In the genomic region with DNA sequence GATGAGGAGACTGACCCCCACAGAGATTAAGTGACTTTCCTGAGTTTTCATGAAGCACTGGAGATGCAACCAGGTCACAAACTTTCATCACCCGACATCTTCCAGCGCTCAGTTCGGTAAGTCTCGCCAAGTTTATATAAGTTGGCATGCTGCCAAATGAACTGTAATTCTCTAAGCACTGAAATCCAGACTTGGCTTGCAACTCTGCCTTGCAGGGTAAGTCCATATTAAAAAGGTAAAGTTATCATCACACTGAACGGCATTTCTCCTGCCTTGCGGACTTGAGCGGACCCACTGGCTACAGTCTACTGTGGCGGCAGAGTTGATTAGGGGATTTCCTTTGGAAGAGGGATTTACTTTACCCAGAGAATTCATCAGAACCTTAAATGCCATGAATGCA, we compare ENCODE assay signal across 15 mouse cellular contexts. TPM values are rescaled to one million over a fixed set of nuclear protein-coding genes. Genes with fewer than 3 reads are reported as not detected.
DNase-seq lines count a peak whose midpoint lies in the region; ATAC-seq and TF ChIP-seq lines count a peak whose summit lies in the region.
"Had no signal": no experiment of that assay in that cellular context is flagged by ENCODE, and none has a peak within 500 bp of the region (broad histone marks: within the 10 kb centered on the region; RNA-seq: fewer than 3 reads in every experiment).

No protein-coding gene starts in this region.

- no peak overlapping the region for H3K4me3 ChIP-seq in kidney, embryonic 14.5 days (ENCODE audit: low read length)
- no peak overlapping the region for H3K4me3 ChIP-seq in limb, embryonic 13.5 days
- H3K4me3 ChIP-seq in left cerebral cortex, adult 2 months = no peak overlapping the region
- H3K4me3 ChIP-seq: midbrain, embryonic 12.5 days; neural tube, embryonic 12.5 days had no signal

- H3K9me3 ChIP-seq in kidney, embryonic 14.5 days (ENCODE audit: control insufficient read depth, low read length) = no peaks in the 10 kb centered on the region
- no peaks in the 10 kb centered on the region for H3K9me3 ChIP-seq in limb, embryonic 13.5 days
- H3K9me3 ChIP-seq: midbrain, embryonic 12.5 days; neural tube, embryonic 12.5 days had no signal

- H3K9ac ChIP-seq in kidney, embryonic 14.5 days (ENCODE audit: low read depth, low read length) = no peak overlapping the region
- no peak overlapping the region for H3K9ac ChIP-seq in limb, embryonic 13.5 days
- H3K9ac ChIP-seq: liver, embryonic 14.5 days; midbrain, embryonic 12.5 days; neural tube, embryonic 12.5 days had no signal

- H3K27me3 ChIP-seq in kidney, embryonic 14.5 days (ENCODE audit: control insufficient read depth, insufficient read depth, low read length) = peaks cover 13% of the 10 kb centered on the region
- H3K27me3 ChIP-seq in limb, embryonic 13.5 days = peaks cover 26% of the 10 kb centered on the region

- H3K4me2 ChIP-seq in kidney, embryonic 14.5 days (replicated peaks; ENCODE audit: low read depth, low read length) = no peak overlapping the region
- H3K4me2 ChIP-seq in limb, embryonic 13.5 days (replicated peaks) = no peak overlapping the region
- H3K4me2 ChIP-seq: midbrain, embryonic 12.5 days; neural tube, embryonic 12.5 days had no signal

- 63% methylated on average over 8 of the region's 8 CpGs for WGBS in kidney, embryonic 14.5 days
- 32% methylated on average over 8 of the region's 8 CpGs for WGBS in limb, embryonic 13.5 days

- intact Hi-C loops in left cerebral cortex, adult 2 months (cut with DNase I) = loop anchor here (2.0 to 10.0 kb wide), 3 partner anchors 123 to 435 kb away; no protein-coding TSS in a partner anchor

- peak; percentile 15 to 27 for DNase-seq in cerebellum, postnatal 10 days
- DNase-seq in cerebellum, postnatal 4 days (ENCODE audit: low spot score in 2 of 2) = no peak
- DNase-seq in kidney, postnatal 14 days = peak; percentile 3
- peak; percentile 19 for DNase-seq in Muller cell, postnatal 12 days (ENCODE audit: inconsistent ontology term)
- DNase-seq in left cerebral cortex, adult 2 months (ENCODE audit: extremely low spot score in 1 of 2, low spot score in 2 of 2) = no peak
- no peak for DNase-seq in thymus, postnatal 4 days
- DNase-seq: adrenal gland, postnatal 36 days; heart, adult 18-20 months; thymus, postnatal 36 days had no signal

- ATAC-seq in kidney, embryonic 14.5 days (ENCODE audit: low FRiP score, low TSS enrichment) = no peak
- peak; percentile 75 for ATAC-seq in limb, embryonic 13.5 days (ENCODE audit: low FRiP score, low read depth)
- ATAC-seq: Patski had no signal

- no peaks in the 10 kb centered on the region for H3K36me3 ChIP-seq in kidney, embryonic 14.5 days (ENCODE audit: control insufficient read depth, insufficient read depth, low read length)
- no peaks in the 10 kb centered on the region for H3K36me3 ChIP-seq in limb, embryonic 13.5 days
- H3K36me3 ChIP-seq: midbrain, embryonic 12.5 days; neural tube, embryonic 12.5 days had no signal

- no peak for TF ChIP-seq CTCF in left cerebral cortex, adult 2 months (IDR thresholded peaks at IDR 0.05)

- no peak overlapping the region for H3K27ac ChIP-seq in kidney, embryonic 14.5 days (ENCODE audit: low read depth, low read length)
- H3K27ac ChIP-seq in limb, embryonic 13.5 days = no peak overlapping the region
- H3K27ac ChIP-seq in left cerebral cortex, adult 2 months = no peak overlapping the region
- H3K27ac ChIP-seq: liver, embryonic 14.5 days; midbrain, embryonic 12.5 days; neural tube, embryonic 12.5 days had no signal

- H3K4me1 ChIP-seq in kidney, embryonic 14.5 days (ENCODE audit: control insufficient read depth, insufficient read depth, low read length) = no peaks in the 10 kb centered on the region
- 0 out of 2 replicates have a peak, but pooled peaks cover 7% of the 10 kb centered on the region for H3K4me1 ChIP-seq in limb, embryonic 13.5 days

RNA-seq across cellular contexts. Expression of a gene that starts 4.7 kb away (rescaled TPM):
- polyA plus RNA-seq in kidney, embryonic 14.5 days (2014; fragmentation: Nextera tagmentation; extraction: Ambion mirVana) = 0.61 and 1.4 TPM in 2 replicates
- 3.5 and 4.1 TPM in 2 replicates for polyA plus RNA-seq in limb, embryonic 13.5 days (2015; fragmentation: Nextera tagmentation; extraction: Ambion mirVana)
- total RNA-seq in left cerebral cortex, adult 2 months (2021) = 10 to 100 TPM; 55.1 to 56.0 TPM

Comparison
In these comparisons a context has a peak if more than half of its experiments do, and no peak if none do; other contexts are left out.
1. DNase-seq: peak in cerebellum, postnatal 10 days (2 of 2), kidney, postnatal 14 days (single experiment) and Muller cell, postnatal 12 days (single experiment); none in cerebellum, postnatal 4 days (0 of 2), left cerebral cortex, adult 2 months (0 of 2) and thymus, postnatal 4 days (single experiment).